ENCODE assay signal across 27 mouse cellular contexts in the genomic region with DNA sequence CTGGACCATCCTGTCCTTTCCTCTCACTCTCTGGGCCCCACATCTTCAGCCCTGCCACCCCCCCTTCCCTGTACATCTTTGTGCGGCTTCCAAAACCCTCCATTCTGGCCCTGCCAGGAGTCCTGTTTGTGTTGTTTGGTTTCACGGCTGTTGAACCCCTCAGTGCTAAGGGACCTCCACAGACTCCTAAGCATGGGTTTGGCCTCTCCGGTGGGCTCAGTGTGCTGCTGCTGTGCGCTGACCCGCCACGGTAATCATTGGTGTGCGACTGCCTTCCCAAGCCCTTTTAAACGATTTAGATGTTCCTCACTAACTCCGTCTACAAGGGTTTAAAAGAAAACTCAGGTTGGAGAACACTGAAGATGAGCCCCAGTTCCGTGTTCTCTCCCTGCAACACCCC. TPM values are rescaled to one million over a fixed set of nuclear protein-coding genes. Genes with fewer than 3 reads are reported as not detected.
"Had no signal": no experiment of that assay in that cellular context is flagged by ENCODE, and none has a peak within 500 bp of the region (broad histone marks: within the 10 kb centered on the region; RNA-seq: fewer than 3 reads in every experiment).

No protein-coding gene starts in this region.

- DNase-seq: lung, adult 18-20 months; lung, embryonic 14.5 days; lung, postnatal 10 days; lung, postnatal 4 days; midbrain, embryonic 14.5 days; retina, postnatal 1 day; right cerebral cortex, adult 18-20 months; right cerebral cortex, postnatal 25 days; right cerebral cortex, postnatal 4 days; spleen, adult 18-20 months; thymus, adult 18-20 months; thymus, postnatal 14 days; thymus, postnatal 36 days had no signal

- H3K9me3 ChIP-seq: liver, embryonic 15.5 days; midbrain, embryonic 10.5 days; neural tube, embryonic 12.5 days had no signal

- H3K27me3 ChIP-seq: liver, embryonic 15.5 days; midbrain, embryonic 12.5 days; neural tube, embryonic 12.5 days had no signal

- H3K4me3 ChIP-seq: liver, embryonic 15.5 days; midbrain, embryonic 10.5 days; midbrain, embryonic 12.5 days; myocyte; neural tube, embryonic 12.5 days had no signal

- H3K27ac ChIP-seq: liver, embryonic 15.5 days; midbrain, embryonic 10.5 days; midbrain, embryonic 12.5 days; neural tube, embryonic 12.5 days had no signal

- H3K4me2 ChIP-seq: liver, embryonic 15.5 days; lung, embryonic 14.5 days; midbrain, embryonic 12.5 days; neural tube, embryonic 12.5 days had no signal

- H3K9ac ChIP-seq: liver, embryonic 15.5 days; lung, embryonic 14.5 days; midbrain, embryonic 12.5 days; neural tube, embryonic 12.5 days had no signal

- H3K36me3 ChIP-seq: liver, embryonic 15.5 days; midbrain, embryonic 10.5 days; midbrain, embryonic 12.5 days; neural tube, embryonic 12.5 days had no signal

- H3K4me1 ChIP-seq: liver, embryonic 15.5 days; midbrain, embryonic 12.5 days; neural tube, embryonic 12.5 days had no signal

- ATAC-seq: midbrain, embryonic 16.5 days had no signal

RNA-seq across cellular contexts. Expression of gene Olfr283, which starts 21.6 kb away (rescaled TPM):
- total RNA-seq: megakaryocyte, adult 5-6 weeks; megakaryocyte-erythroid progenitor cell, adult 5-6 weeks had no signal
- polyA plus RNA-seq: liver, embryonic 15.5 days; lung, embryonic 14.5 days; lung, embryonic 16.5 days; midbrain, embryonic 10.5 days; midbrain, embryonic 12.5 days; midbrain, embryonic 14.5 days; midbrain, embryonic 16.5 days; myocyte; neural tube, embryonic 12.5 days; neural tube, embryonic 14.5 days; small intestine, adult 2 months; stomach, embryonic 14.5 days; stomach, embryonic 16.5 days; thymus, postnatal 0 days had no signal

RNA-seq across cellular contexts. Expression of gene Olfr282, which starts 28.7 kb away (rescaled TPM):
- total RNA-seq: megakaryocyte, adult 5-6 weeks; megakaryocyte-erythroid progenitor cell, adult 5-6 weeks had no signal
- polyA plus RNA-seq: liver, embryonic 15.5 days; lung, embryonic 14.5 days; lung, embryonic 16.5 days; midbrain, embryonic 10.5 days; midbrain, embryonic 12.5 days; midbrain, embryonic 14.5 days; midbrain, embryonic 16.5 days; myocyte; neural tube, embryonic 12.5 days; neural tube, embryonic 14.5 days; small intestine, adult 2 months; stomach, embryonic 14.5 days; stomach, embryonic 16.5 days; thymus, postnatal 0 days had no signal

RNA-seq across cellular contexts. Expression of gene Olfr281, which starts 50.0 kb away (rescaled TPM):
- total RNA-seq: megakaryocyte, adult 5-6 weeks; megakaryocyte-erythroid progenitor cell, adult 5-6 weeks had no signal
- polyA plus RNA-seq: liver, embryonic 15.5 days; lung, embryonic 14.5 days; lung, embryonic 16.5 days; midbrain, embryonic 10.5 days; midbrain, embryonic 12.5 days; midbrain, embryonic 14.5 days; midbrain, embryonic 16.5 days; myocyte; neural tube, embryonic 12.5 days; neural tube, embryonic 14.5 days; small intestine, adult 2 months; stomach, embryonic 14.5 days; stomach, embryonic 16.5 days; thymus, postnatal 0 days had no signal
